Mouse (Mus musculus) intestine, postnatal 0 days (tissue): ENCODE data around the gene Rsrc2. TPM values are rescaled to one million over a fixed set of nuclear protein-coding genes. Genes with fewer than 3 reads are reported as not detected.

Experiments
- ATAC-seq: fragments of 200-750 bp; cut with Nextera tagmentation; 2 replicates; pipeline ENCODE4 v1.8.0; 2017; ENCODE audit warnings: mild to moderate bottlenecking, moderate TSS enrichment, moderate library complexity
- H3K27ac ChIP-seq: fragments of 300-500 bp; sonication (generic); 2 replicates; pipeline ENCODE4 v1.5.1; 2014; ENCODE audit warnings: mild to moderate bottlenecking, low read depth, low read length, moderate library complexity
- H3K27me3 ChIP-seq: fragments of 300-500 bp; sonication (generic); replicated peaks from 2 replicates; pipeline ENCODE4 v1.6.1; 2014; ENCODE audit warnings: low read length, mixed read lengths; ENCODE audit not compliant: control insufficient read depth, insufficient read depth
- H3K36me3 ChIP-seq: fragments of 300-500 bp; sonication (generic); 2 replicates; pipeline ENCODE4 v1.6.1; 2014; ENCODE audit warnings: mild to moderate bottlenecking, moderate library complexity; ENCODE audit not compliant: control insufficient read depth, insufficient read depth
- H3K4me1 ChIP-seq: fragments of 300-500 bp; sonication (generic); replicated peaks from 2 replicates; pipeline ENCODE4 v1.6.1; 2014; ENCODE audit warnings: antibody characterized with exemption, low read length, mixed read lengths; ENCODE audit not compliant: control insufficient read depth, insufficient read depth
- H3K4me2 ChIP-seq: fragments of 300-500 bp; sonication (generic); replicated peaks from 2 replicates; pipeline ENCODE4 v1.6.1; 2014; ENCODE audit warnings: low read depth, mild to moderate bottlenecking, moderate library complexity
- H3K4me3 ChIP-seq: fragments of 300-500 bp; sonication (generic); 2 replicates; pipeline ENCODE4 v1.5.1; 2014; ENCODE audit warnings: low read depth, low read length
- H3K9ac ChIP-seq: fragments of 300-500 bp; sonication (generic); 2 replicates; pipeline ENCODE4 v1.6.1; 2014; ENCODE audit warnings: mild to moderate bottlenecking, low read depth, low read length
- H3K9me3 ChIP-seq: fragments of 300-500 bp; sonication (generic); 2 replicates; pipeline ENCODE4 v1.6.1; 2016; ENCODE audit warnings: mixed run types; ENCODE audit not compliant: control insufficient read depth
- CTCF ChIP-seq: sonication (generic); IDR thresholded peaks from 2 replicates; pipeline ENCODE4 v1.5.1; 2016; ENCODE audit warnings: low read depth, mild to moderate bottlenecking, control low read depth, antibody characterized with exemption, moderate library complexity
- WGBS: fragments of 180-500 bp; shearing (Covaris S2); extraction: QIAGEN DNeasy Blood & Tissue Kit; methylation state at CpG from one replicate; pipeline ENCODE4 v1.1.7; 2014; 5-methylcytosine and 5-hydroxymethylcytosine counted together
- polyA plus RNA-seq: library from polyadenylated mRNA; unstranded; fragments of >200 nt; fragmentation: Nextera tagmentation; extraction: Ambion mirVana; gene quantifications from 2 replicates; pipeline ENCODE4 v1.2.1, GENCODE M21; 2015

The Rsrc2 gene
- polyA plus RNA-seq, 1 experiment from 2014 or later, result 65.2 TPM

DNA sequence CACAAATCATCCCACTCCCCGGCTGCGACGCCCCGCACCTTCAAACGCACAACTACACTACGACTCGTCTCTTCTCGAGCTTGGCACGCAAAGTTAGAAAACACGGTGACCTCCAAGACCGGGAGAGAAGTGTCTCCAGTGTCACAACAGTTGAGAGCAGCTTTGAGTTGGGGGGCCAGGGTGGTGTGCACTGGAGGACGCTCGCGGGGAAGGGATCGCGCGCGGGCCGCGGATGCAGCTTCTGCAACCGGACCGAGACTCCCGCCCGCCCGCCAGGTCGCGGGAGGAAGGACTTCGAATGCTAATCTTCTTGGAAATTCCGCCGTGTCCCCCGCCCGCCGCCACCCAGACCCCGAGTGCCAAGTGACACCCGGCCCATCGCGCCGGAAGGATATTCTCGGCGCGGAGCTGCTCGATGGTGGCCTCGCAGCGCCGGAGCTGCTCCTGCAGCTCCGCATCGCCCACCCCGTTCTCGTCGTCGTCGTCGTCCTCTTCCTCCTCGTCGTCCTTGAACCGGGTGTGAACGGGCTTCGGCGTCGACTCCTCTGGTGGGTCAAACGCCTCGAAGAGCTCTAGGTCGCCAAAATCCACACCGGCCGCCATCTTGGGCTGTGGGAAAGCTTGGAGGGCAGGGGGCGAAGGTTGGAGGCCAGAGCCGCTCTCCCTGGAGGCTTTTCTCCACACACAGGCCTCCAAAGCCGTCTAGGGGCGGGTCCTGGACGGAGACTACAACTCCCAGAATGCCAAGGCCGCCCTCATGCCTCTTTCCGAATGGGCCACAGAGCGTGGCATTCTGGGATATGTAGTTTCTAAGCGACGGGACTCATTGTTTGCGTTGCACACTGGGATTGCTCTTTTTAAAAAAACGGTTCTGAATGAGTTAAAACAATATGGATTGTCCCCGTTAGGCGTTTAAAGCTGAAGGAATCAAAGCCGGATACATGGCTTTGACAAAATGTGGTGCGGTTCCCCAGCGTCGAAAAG lies 28.6 kb downstream of the Rsrc2 start, which contains the start of gene Zcchc8:
Gene Zcchc8, minus strand, starts transcription at position 773 of the 984 bp plus-strand sequence.
- H3K4me3 ChIP-seq, result peak within 1 kb of the TSS; percentile 89
- peak within 1 kb of the TSS; percentile 88 for H3K4me2 ChIP-seq
- no peaks in the 10 kb centered on the region for H3K9me3 ChIP-seq
- ATAC-seq, result peak; percentile 100
- H3K4me1 ChIP-seq, result no peaks in the 10 kb centered on the region
- peak within 1 kb of the TSS; percentile 51 for H3K27ac ChIP-seq
- no peaks in the 10 kb centered on the region for H3K27me3 ChIP-seq
- no peak for TF ChIP-seq CTCF
- H3K36me3 ChIP-seq, result 0 out of 2 replicates have a peak, but pooled peaks cover 14% of the 10 kb centered on the region
- H3K9ac ChIP-seq, result peak within 1 kb of the TSS; percentile 80
- under 1% methylated on average over 76 of the region's 83 CpGs for WGBS

DNA sequence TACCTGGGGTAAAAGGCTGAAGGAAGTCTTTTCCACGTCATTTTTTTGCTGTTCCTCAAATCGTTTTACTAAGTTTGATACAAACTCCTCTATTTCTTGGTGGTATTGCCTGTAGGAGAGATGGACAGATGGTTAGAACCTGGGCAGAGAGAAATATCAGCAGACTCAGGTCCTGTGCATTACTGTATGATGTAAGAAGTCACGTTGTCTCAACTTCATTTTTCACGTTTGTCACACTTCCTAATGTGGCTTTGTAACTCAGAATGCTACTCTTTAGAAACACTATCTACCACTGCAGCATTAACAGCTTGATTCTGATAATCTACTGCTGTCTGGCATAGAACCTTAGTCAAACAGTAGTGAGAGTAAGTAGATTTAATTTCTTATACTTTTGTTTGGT lies 34.6 kb downstream of the Rsrc2 start:
- Histone ChIP-seq H3K27ac (no peak overlapping the region), H3K9ac (no peak overlapping the region), H3K9me3 (no peaks in the 10 kb centered on the region), H3K36me3 (peaks cover 64% of the 10 kb centered on the region), H3K27me3 (no peaks in the 10 kb centered on the region), H3K4me2 (no peak overlapping the region), H3K4me3 (no peak overlapping the region), H3K4me1 (no peaks in the 10 kb centered on the region)
- TF ChIP-seq CTCF, result no peak
- ATAC-seq, result no peak
- 85% methylated on average over 4 of the region's 4 CpGs for WGBS

- Histone ChIP-seq H3K9me3 (no peaks in the 10 kb centered on the region), H3K4me1 (no peaks in the 10 kb centered on the region), H3K4me3 (no peak overlapping the region), H3K36me3 (peaks cover 68% of the 10 kb centered on the region), H3K4me2 (no peak overlapping the region), H3K27me3 (no peaks in the 10 kb centered on the region), H3K9ac (no peak overlapping the region), H3K27ac (no peak overlapping the region)
- ATAC-seq, result no peak
- 90% methylated on average over 6 of the region's 6 CpGs for WGBS
- TF ChIP-seq CTCF, result no peak
Measured at GRCm38 (mm10) chr5:123713782-123714181, 35.4 kb downstream of the Rsrc2 start.

GRCm38 (mm10) chr5:123709571-123709970 lies 39.6 kb downstream of the Rsrc2 start:
- TF ChIP-seq CTCF, result no peak
- Histone ChIP-seq H3K9ac (no peak overlapping the region), H3K4me1 (no peaks in the 10 kb centered on the region), H3K27me3 (no peaks in the 10 kb centered on the region), H3K4me2 (no peak overlapping the region), H3K4me3 (no peak overlapping the region), H3K27ac (no peak overlapping the region), H3K36me3 (peaks cover 86% of the 10 kb centered on the region), H3K9me3 (no peaks in the 10 kb centered on the region)
- 48% methylated on average over 4 of the region's 4 CpGs for WGBS
- ATAC-seq, result no peak

DNA sequence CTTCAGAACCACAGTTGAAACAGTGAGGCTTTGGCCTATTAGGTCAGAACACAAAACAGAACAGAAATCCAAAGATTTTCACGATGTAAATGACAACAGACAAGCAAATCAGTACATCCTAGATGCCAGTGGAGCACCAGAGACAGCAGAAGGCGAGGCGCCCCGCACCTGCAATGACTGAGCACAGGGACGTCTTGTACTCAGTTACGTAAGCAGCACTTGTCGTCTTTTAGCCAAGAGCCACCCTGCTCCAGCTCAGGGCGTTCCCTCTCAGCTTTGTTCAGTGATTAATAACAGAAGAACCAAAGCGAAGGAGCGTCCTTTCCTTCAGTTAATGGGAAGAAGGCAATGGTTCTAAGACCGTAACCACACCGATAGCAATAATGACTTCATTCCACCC lies 40.6 kb downstream of the Rsrc2 start:
- WGBS, result 87% methylated on average over 12 of the region's 12 CpGs
- no peak for TF ChIP-seq CTCF
- H3K4me2 ChIP-seq, result no peak overlapping the region
- no peaks in the 10 kb centered on the region for H3K9me3 ChIP-seq
- no peak overlapping the region for H3K9ac ChIP-seq
- ATAC-seq, result no peak
- no peak overlapping the region for H3K27ac ChIP-seq
- no peaks in the 10 kb centered on the region for H3K27me3 ChIP-seq
- no peaks in the 10 kb centered on the region for H3K4me1 ChIP-seq
- H3K4me3 ChIP-seq, result no peak overlapping the region
- peaks cover 86% of the 10 kb centered on the region for H3K36me3 ChIP-seq

DNA sequence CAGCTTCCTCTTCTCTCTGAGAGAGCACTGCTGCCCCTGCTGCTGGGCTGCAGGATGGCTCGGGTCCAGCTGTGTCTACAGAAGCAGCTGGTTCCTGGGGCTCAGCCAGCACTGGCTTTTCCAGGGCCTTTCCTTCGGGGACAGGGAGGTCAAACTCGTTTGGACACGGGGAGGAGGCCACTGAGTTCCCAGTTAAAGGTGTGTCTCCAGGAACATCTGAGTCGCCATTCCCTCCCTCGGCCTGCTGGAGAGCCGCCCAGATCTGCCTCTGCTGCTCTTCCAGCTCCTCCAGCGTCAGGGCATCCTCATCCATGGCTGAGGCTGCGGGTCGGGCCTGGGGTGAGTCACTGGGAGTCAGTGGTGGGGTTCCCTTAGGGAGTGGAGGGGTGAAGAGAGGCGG lies 48.6 kb downstream of the Rsrc2 start:
- Histone ChIP-seq H3K27me3 (no peaks in the 10 kb centered on the region), H3K27ac (peak overlapping the region; percentile 28; the same call in 1 of the 2 replicates), H3K9me3 (no peaks in the 10 kb centered on the region), H3K4me3 (no peak overlapping the region), H3K4me1 (no peaks in the 10 kb centered on the region), H3K36me3 (peaks cover 67% of the 10 kb centered on the region), H3K9ac (no peak overlapping the region), H3K4me2 (no peak overlapping the region)
- ATAC-seq, result no peak
- peak; percentile 29 for TF ChIP-seq CTCF
- 56% methylated on average over 11 of the region's 11 CpGs for WGBS
